Mouse (Mus musculus) forebrain, embryonic 15.5 days (tissue): ENCODE measurements around the gene Pbld1. TPM values are rescaled to one million over a fixed set of nuclear protein-coding genes. Genes with fewer than 3 reads are reported as not detected.
A peak's percentile ranks its signal among the peaks of the same experiment; 100 is the strongest.

Experiments
- ATAC-seq: fragments of 200-750 bp; cut with Nextera tagmentation; replicated peaks from 2 replicates; pipeline ENCODE4 v1.8.0; 2017; ENCODE audit warnings: mild to moderate bottlenecking, moderate TSS enrichment, moderate library complexity
- H3K27ac ChIP-seq: fragments of 300-500 bp; sonication (generic); replicated peaks from 2 replicates; pipeline ENCODE4 v1.5.1; 2015; ENCODE audit warnings: mild to moderate bottlenecking, inconsistent platforms
- H3K27me3 ChIP-seq: fragments of 300-500 bp; sonication (generic); 2 replicates; pipeline ENCODE4 v1.6.1; 2015; ENCODE audit warnings: inconsistent platforms
- H3K36me3 ChIP-seq: fragments of 300-500 bp; sonication (generic); 2 replicates; pipeline ENCODE4 v1.6.1; 2015; ENCODE audit warnings: mild to moderate bottlenecking, inconsistent platforms
- H3K4me1 ChIP-seq: fragments of 300-500 bp; sonication (generic); 2 replicates; pipeline ENCODE4 v1.6.1; 2015; ENCODE audit warnings: inconsistent platforms
- H3K4me2 ChIP-seq: fragments of 300-500 bp; sonication (generic); replicated peaks from 2 replicates; pipeline ENCODE4 v1.6.1; 2015; ENCODE audit warnings: mild to moderate bottlenecking, inconsistent platforms
- H3K4me3 ChIP-seq: fragments of 300-500 bp; sonication (generic); 2 replicates; pipeline ENCODE4 v1.5.1; 2015; ENCODE audit warnings: mild to moderate bottlenecking, inconsistent platforms
- H3K9ac ChIP-seq: fragments of 300-500 bp; sonication (generic); replicated peaks from 2 replicates; pipeline ENCODE4 v1.6.1; 2015; ENCODE audit warnings: mild to moderate bottlenecking, inconsistent platforms
- H3K9me3 ChIP-seq: fragments of 300-500 bp; sonication (generic); 2 replicates; pipeline ENCODE4 v1.6.1; 2016; ENCODE audit warnings: inconsistent platforms
- WGBS: fragments of 180-500 bp; shearing (Covaris S2); methylation state at CpG from one replicate; pipeline ENCODE4 v1.1.7; 2015; ENCODE audit warnings: mixed read lengths; 5-methylcytosine and 5-hydroxymethylcytosine counted together
- polyA plus RNA-seq: library from polyadenylated mRNA; unstranded; fragments of >200 nt; fragmentation: Nextera tagmentation; extraction: Ambion mirVana; gene quantifications from 2 replicates; pipeline ENCODE4 v1.2.1, GENCODE M21; 2015

Pbld1 gene
- polyA plus RNA-seq, 1 experiment from 2014 or later, result 0.87 TPM

- no peak overlapping the region for H3K9ac ChIP-seq
- ATAC-seq, result 0 out of 2 replicates have a peak, but pooled peaks have one; percentile 32
- WGBS, result 38% methylated on average over 5 of the region's 5 CpGs
- no peak overlapping the region for H3K4me3 ChIP-seq
- H3K36me3 ChIP-seq, result no peaks in the 10 kb centered on the region
- H3K27ac ChIP-seq, result no peak overlapping the region
- H3K4me1 ChIP-seq, result no peaks in the 10 kb centered on the region
- no peak overlapping the region for H3K4me2 ChIP-seq
- H3K27me3 ChIP-seq, result no peaks in the 10 kb centered on the region
- no peaks in the 10 kb centered on the region for H3K9me3 ChIP-seq
These were observed 53.2 kb downstream of the Pbld1 start for GRCm38 (mm10) chr10:63113027-63113604.

DNA sequence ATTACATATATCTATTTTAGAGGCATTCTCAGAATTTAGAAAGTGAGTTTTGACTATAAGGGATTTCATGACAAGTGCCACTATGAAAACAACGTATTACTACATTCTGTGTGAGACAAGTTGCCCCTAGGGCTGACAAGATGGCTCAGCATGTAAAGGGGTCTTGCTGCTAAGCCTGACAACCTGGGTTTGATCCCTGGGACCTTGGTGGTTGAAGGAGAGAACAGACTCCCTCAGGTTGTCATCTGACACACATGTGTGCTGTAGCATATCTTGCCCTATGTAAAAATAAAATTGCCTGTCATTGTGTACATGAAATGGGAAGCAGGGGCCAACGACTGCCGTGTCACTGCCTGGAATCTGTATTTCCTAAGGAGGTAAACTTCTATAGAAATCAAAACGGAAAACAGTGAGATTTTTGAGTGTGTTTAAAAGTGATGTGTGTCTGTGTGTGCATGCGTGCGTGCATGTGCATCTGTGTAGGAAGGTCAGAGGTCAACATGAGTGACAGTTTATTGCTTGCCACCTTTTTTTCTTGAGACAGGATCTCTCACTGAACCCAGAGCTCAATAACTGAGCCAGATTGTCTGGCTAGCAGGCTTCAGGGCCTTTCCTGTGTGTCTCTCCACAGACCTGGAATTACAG is 53.9 kb downstream of the Pbld1 start:
- Histone ChIP-seq H3K27me3 (no peaks in the 10 kb centered on the region), H3K4me2 (no peak overlapping the region), H3K9ac (no peak overlapping the region), H3K4me1 (no peaks in the 10 kb centered on the region), H3K4me3 (no peak overlapping the region), H3K36me3 (no peaks in the 10 kb centered on the region), H3K9me3 (no peaks in the 10 kb centered on the region), H3K27ac (no peak overlapping the region)
- 88% methylated on average over 6 of the region's 6 CpGs for WGBS
- ATAC-seq, result no peak

DNA sequence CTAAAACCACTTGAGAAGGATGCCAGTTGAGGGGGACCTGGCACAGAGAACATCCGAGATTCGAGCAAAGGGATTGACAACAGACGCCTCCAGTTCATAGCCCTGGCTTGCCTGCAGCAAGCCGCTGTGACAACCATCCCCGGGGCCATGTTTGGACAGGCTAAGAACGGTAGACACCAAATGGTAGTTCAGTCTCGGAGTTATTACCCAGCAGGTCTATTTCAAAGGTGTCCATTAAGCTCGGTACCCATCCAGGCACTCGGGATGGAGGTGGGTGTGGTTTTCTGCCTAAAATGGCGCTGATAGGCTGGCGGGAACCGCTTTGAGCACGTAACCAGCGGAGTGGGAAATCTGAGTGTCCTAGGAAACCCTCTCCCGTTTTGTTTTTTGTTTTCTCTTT is 55.9 kb downstream of the Pbld1 start:
- Histone ChIP-seq H3K4me1 (no peaks in the 10 kb centered on the region), H3K9ac (no peak overlapping the region), H3K36me3 (no peaks in the 10 kb centered on the region), H3K9me3 (no peaks in the 10 kb centered on the region), H3K27ac (no peak overlapping the region), H3K4me2 (no peak overlapping the region), H3K27me3 (no peaks in the 10 kb centered on the region), H3K4me3 (no peak overlapping the region)
- WGBS, result 89% methylated on average over 15 of the region's 15 CpGs
- ATAC-seq, result no peak

DNA sequence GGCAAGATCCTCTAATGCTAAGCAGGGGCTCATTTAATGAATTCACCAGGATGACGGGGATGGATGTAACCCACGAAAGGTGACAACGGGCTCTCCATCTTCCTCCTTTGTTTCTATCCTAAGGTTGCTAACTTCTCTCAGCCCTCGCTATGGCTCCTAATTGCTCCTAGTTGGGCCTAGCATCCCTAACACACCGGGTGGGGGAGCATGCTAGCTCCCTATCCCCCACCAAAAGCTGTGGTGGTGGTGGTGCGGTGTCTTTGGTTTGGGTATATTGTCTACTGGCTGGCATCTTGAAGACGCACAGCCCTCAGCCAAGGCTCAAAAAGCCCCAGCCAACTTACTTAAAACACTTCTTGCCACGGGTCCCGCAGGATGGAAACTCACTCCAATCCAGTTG is 56.4 kb downstream of the Pbld1 start:
- 90% methylated on average over 9 of the region's 9 CpGs for WGBS
- Histone ChIP-seq H3K27me3 (no peaks in the 10 kb centered on the region), H3K9ac (no peak overlapping the region), H3K4me2 (no peak overlapping the region), H3K9me3 (no peaks in the 10 kb centered on the region), H3K4me1 (no peaks in the 10 kb centered on the region), H3K36me3 (no peaks in the 10 kb centered on the region), H3K27ac (no peak overlapping the region), H3K4me3 (no peak overlapping the region)
- ATAC-seq, result no peak

GRCm38 (mm10) chr10:63117583-63117982 is 57.6 kb downstream of the Pbld1 start:
- ATAC-seq, result no peak
- Histone ChIP-seq H3K4me2 (no peak overlapping the region), H3K27ac (no peak overlapping the region), H3K4me1 (no peaks in the 10 kb centered on the region), H3K36me3 (no peaks in the 10 kb centered on the region), H3K9ac (no peak overlapping the region), H3K27me3 (no peaks in the 10 kb centered on the region), H3K9me3 (no peaks in the 10 kb centered on the region), H3K4me3 (no peak overlapping the region)
- 91% methylated on average over 8 of the region's 8 CpGs for WGBS

DNA sequence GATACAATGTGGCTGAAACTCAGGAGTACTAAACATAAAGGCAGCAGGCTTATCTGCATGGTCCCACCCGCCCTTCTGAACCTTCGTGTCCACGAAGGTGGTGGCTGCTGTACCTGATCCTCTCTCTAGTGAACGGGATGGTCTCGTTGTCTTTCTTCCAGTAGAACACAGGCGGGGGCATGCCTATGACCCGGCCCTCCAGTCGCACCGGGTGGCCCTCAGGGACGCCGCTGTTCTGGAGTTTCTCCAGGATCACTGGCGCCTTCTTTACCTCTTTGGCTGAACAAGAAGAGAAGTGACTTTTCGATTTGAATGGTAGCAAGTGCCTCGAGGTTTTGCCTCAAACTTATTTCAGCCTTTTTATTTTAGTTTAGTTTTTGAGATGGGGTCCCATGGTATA is 60.0 kb downstream of the Pbld1 start:
- H3K27me3 ChIP-seq, result no peaks in the 10 kb centered on the region
- WGBS, result 79% methylated on average over 14 of the region's 14 CpGs

GRCm38 (mm10) chr10:63121961-63122360 is 62.0 kb downstream of the Pbld1 start:
- 89% methylated on average over 14 of the region's 14 CpGs for WGBS
- ATAC-seq, result no peak
- H3K36me3 ChIP-seq, result no peaks in the 10 kb centered on the region

More for the DNA sequence above, 60.0 kb downstream of the Pbld1 start:
- Histone ChIP-seq H3K27ac (no peak overlapping the region), H3K36me3 (no peaks in the 10 kb centered on the region), H3K4me3 (no peak overlapping the region), H3K4me2 (no peak overlapping the region), H3K9ac (no peak overlapping the region), H3K9me3 (no peaks in the 10 kb centered on the region), H3K4me1 (no peaks in the 10 kb centered on the region)
- ATAC-seq, result no peak

DNA sequence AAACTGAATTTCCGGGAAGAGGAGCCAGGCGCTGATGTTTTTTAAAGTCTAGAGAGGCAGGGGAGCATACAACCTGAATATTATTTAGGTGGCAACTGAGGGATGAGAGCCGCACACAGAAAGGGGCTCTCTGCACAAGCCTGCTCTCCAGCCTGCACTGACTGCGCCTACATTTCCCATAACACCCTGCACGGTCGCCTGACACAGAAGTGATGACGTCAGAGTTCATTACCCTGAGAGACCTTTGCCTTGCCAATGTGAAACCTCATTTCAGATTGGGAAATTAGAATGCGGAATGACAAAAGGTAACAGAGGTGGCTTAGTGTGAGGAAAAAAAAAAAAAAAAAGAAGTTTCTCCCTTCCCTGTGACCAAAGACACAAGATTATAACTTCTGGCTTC is 62.6 kb downstream of the Pbld1 start:
- Histone ChIP-seq H3K27ac (no peak overlapping the region), H3K9me3 (no peaks in the 10 kb centered on the region), H3K4me3 (no peak overlapping the region), H3K4me2 (no peak overlapping the region), H3K4me1 (no peaks in the 10 kb centered on the region), H3K36me3 (no peaks in the 10 kb centered on the region), H3K27me3 (no peaks in the 10 kb centered on the region), H3K9ac (no peak overlapping the region)
- 30% methylated on average over 8 of the region's 8 CpGs for WGBS
- peak; percentile 84 for ATAC-seq

More at GRCm38 (mm10) chr10:63121961-63122360, 62.0 kb downstream of the Pbld1 start:
- Histone ChIP-seq H3K9me3 (no peaks in the 10 kb centered on the region), H3K4me1 (no peaks in the 10 kb centered on the region), H3K9ac (no peak overlapping the region), H3K4me3 (no peak overlapping the region), H3K4me2 (no peak overlapping the region), H3K27me3 (no peaks in the 10 kb centered on the region), H3K27ac (no peak overlapping the region)

GRCm38 (mm10) chr10:63123141-63123540 is 63.2 kb downstream of the Pbld1 start:
- Histone ChIP-seq H3K27ac (no peak overlapping the region), H3K4me3 (no peak overlapping the region), H3K9ac (no peak overlapping the region), H3K9me3 (no peaks in the 10 kb centered on the region), H3K4me2 (no peak overlapping the region), H3K4me1 (no peaks in the 10 kb centered on the region), H3K36me3 (no peaks in the 10 kb centered on the region), H3K27me3 (no peaks in the 10 kb centered on the region)
- WGBS, result 88% methylated on average over 8 of the region's 8 CpGs
- ATAC-seq, result no peak

DNA sequence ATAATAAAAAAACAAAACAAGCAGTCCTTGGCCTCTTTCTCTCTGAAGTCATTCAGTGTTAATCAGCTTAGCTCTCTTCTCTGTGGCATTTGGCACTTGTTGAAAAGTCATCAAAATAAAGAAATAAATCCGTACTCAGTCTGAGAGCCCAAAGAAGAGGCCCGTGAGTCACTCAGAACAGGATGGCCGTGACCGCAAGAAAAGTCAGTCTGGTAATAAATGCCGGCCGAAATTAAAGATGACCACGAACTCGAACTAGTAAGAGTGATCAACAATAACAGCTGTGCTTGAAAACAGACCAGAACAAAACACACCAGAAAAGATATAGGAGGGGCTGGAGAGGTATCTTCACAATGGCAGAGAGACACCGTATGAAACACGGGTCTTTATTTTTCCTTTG is 64.1 kb downstream of the Pbld1 start:
- Histone ChIP-seq H3K4me2 (no peak overlapping the region), H3K27me3 (no peaks in the 10 kb centered on the region), H3K9me3 (no peaks in the 10 kb centered on the region), H3K9ac (no peak overlapping the region), H3K4me3 (no peak overlapping the region), H3K4me1 (no peaks in the 10 kb centered on the region), H3K36me3 (no peaks in the 10 kb centered on the region), H3K27ac (no peak overlapping the region)
- whole genome bisulfite sequencing, result 90% methylated on average over 10 of the region's 10 CpGs
- ATAC-seq, result no peak

GRCm38 (mm10) chr10:63125343-63125742 is 65.4 kb downstream of the Pbld1 start:
- no peaks in the 10 kb centered on the region for H3K36me3 ChIP-seq
- WGBS, result 33% methylated on average over 11 of the region's 11 CpGs
- ATAC-seq, result no peak

DNA sequence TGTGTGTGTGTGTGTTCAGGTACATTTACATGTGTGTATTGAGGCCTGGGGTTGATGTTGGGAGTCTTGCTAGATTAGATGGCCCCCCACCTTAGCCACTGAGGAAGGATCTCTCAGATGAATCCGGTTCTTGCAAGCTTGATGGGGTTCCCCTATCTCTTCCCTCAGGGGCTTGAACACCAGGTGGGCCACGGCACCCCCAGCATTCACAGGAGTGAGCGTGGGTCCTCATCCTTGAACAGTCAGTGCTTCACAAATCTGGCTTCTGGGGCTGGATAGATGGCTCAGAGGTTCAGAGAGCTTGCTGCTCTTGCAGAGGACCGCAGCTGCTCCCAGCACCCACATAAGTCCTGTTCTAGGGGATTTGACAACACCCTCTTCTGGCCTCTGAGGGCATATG is 66.2 kb downstream of the Pbld1 start:
- H3K36me3 ChIP-seq, result no peaks in the 10 kb centered on the region
- no peaks in the 10 kb centered on the region for H3K9me3 ChIP-seq
- no peak for ATAC-seq
- H3K9ac ChIP-seq, result no peak overlapping the region
- H3K27ac ChIP-seq, result no peak overlapping the region
- no peaks in the 10 kb centered on the region for H3K4me1 ChIP-seq
- H3K4me3 ChIP-seq, result no peak overlapping the region
- no peak overlapping the region for H3K4me2 ChIP-seq
- H3K27me3 ChIP-seq, result no peaks in the 10 kb centered on the region
- WGBS, result 82% methylated on average over 4 of the region's 4 CpGs

More at GRCm38 (mm10) chr10:63125343-63125742, 65.4 kb downstream of the Pbld1 start:
- Histone ChIP-seq H3K4me1 (no peaks in the 10 kb centered on the region), H3K4me3 (no peak overlapping the region), H3K4me2 (no peak overlapping the region), H3K27me3 (no peaks in the 10 kb centered on the region), H3K27ac (no peak overlapping the region), H3K9me3 (no peaks in the 10 kb centered on the region), H3K9ac (no peak overlapping the region)

DNA sequence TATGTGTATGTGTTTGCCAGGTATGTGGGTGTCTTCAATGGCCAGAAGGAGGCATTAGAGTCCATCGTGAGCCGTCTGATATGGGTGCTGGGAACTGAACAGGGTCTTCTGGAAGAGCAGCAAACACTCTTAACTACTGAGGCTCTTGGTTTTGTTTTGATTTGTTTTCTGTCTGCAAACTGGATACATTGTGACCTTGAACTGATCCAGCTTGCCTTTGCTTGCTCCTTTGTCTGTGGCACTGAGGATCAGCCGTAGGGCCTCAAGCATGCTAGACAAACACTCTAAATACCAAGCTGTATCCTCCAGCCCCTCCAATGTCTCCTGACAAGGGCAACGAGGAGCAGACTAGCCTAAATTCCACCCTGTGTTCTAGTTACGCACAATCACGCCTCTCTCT is 67.2 kb downstream of the Pbld1 start:
- Histone ChIP-seq H3K36me3 (no peaks in the 10 kb centered on the region), H3K4me2 (no peak overlapping the region), H3K27ac (no peak overlapping the region), H3K9ac (no peak overlapping the region), H3K4me3 (no peak overlapping the region), H3K4me1 (no peaks in the 10 kb centered on the region), H3K9me3 (no peaks in the 10 kb centered on the region), H3K27me3 (no peaks in the 10 kb centered on the region)
- no peak for ATAC-seq
- WGBS, result 86% methylated on average over 6 of the region's 6 CpGs
